Mouse (Mus musculus): Measurements from ENCODE around the gene Bend6. TPM values are rescaled to one million over a fixed set of nuclear protein-coding genes. Genes with fewer than 3 reads are reported as not detected.

Gene Bend6
- polyA plus RNA-seq, 1 experiment from 2014 or later, result 92.8 TPM

- Histone ChIP-seq H3K9ac (ENCODE audit: low read depth, low read length) (no peak overlapping the region), H3K27ac (ENCODE audit: low read depth, low read length) (no peak overlapping the region), H3K4me3 (ENCODE audit: low read length) (no peak overlapping the region), H3K4me2 (ENCODE audit: low read length) (no peak overlapping the region), H3K27me3 (replicated peaks; ENCODE audit: control insufficient read depth, insufficient read depth, low read length) (no peaks in the 10 kb centered on the region), H3K4me1 (ENCODE audit: control insufficient read depth, insufficient read depth, low read depth, low read length) (no peaks in the 10 kb centered on the region), H3K9me3 (ENCODE audit: control insufficient read depth, low read length) (no peaks in the 10 kb centered on the region), H3K36me3 (ENCODE audit: control insufficient read depth, insufficient read depth, low read length) (no peaks in the 10 kb centered on the region)
- no peak for ATAC-seq
- 92% methylated on average over 8 of the region's 8 CpGs for WGBS
Measured at GRCm38 (mm10) chr1:33942638-33943037, 35.0 kb upstream of the Bend6 start.

- Histone ChIP-seq H3K4me1 (ENCODE audit: control insufficient read depth, insufficient read depth, low read depth, low read length) (no peaks in the 10 kb centered on the region), H3K27ac (ENCODE audit: low read depth, low read length) (no peak overlapping the region), H3K9ac (ENCODE audit: low read depth, low read length) (no peak overlapping the region), H3K9me3 (ENCODE audit: control insufficient read depth, low read length) (no peaks in the 10 kb centered on the region), H3K4me2 (ENCODE audit: low read length) (no peak overlapping the region), H3K4me3 (ENCODE audit: low read length) (no peak overlapping the region), H3K36me3 (ENCODE audit: control insufficient read depth, insufficient read depth, low read length) (no peaks in the 10 kb centered on the region), H3K27me3 (replicated peaks; ENCODE audit: control insufficient read depth, insufficient read depth, low read length) (no peaks in the 10 kb centered on the region)
- WGBS, result 76% methylated on average over 11 of the region's 11 CpGs
- ATAC-seq, result no peak
Measured at GRCm38 (mm10) chr1:33940364-33940928, 32.8 kb upstream of the Bend6 start.

- no peak overlapping the region for H3K4me3 ChIP-seq (ENCODE audit: low read length)
- WGBS, result 82% methylated on average over 5 of the region's 5 CpGs
- H3K36me3 ChIP-seq (ENCODE audit: control insufficient read depth, insufficient read depth, low read length), result no peaks in the 10 kb centered on the region
- no peak overlapping the region for H3K4me2 ChIP-seq (ENCODE audit: low read length)
- H3K9me3 ChIP-seq (ENCODE audit: control insufficient read depth, low read length), result no peaks in the 10 kb centered on the region
- no peaks in the 10 kb centered on the region for H3K4me1 ChIP-seq (ENCODE audit: control insufficient read depth, insufficient read depth, low read depth, low read length)
- no peak overlapping the region for H3K27ac ChIP-seq (ENCODE audit: low read depth, low read length)
- no peak overlapping the region for H3K9ac ChIP-seq (ENCODE audit: low read depth, low read length)
- H3K27me3 ChIP-seq (replicated peaks; ENCODE audit: control insufficient read depth, insufficient read depth, low read length), result no peaks in the 10 kb centered on the region
- no peak for ATAC-seq
Measured at GRCm38 (mm10) chr1:33939828-33940227, 32.2 kb upstream of the Bend6 start.

GRCm38 (mm10) chr1:33935946-33936345 is 28.3 kb upstream of the Bend6 start:
- Histone ChIP-seq H3K27ac (ENCODE audit: low read depth, low read length) (no peak overlapping the region), H3K4me3 (ENCODE audit: low read length) (no peak overlapping the region), H3K27me3 (replicated peaks; ENCODE audit: control insufficient read depth, insufficient read depth, low read length) (no peaks in the 10 kb centered on the region), H3K4me1 (ENCODE audit: control insufficient read depth, insufficient read depth, low read depth, low read length) (no peaks in the 10 kb centered on the region), H3K36me3 (ENCODE audit: control insufficient read depth, insufficient read depth, low read length) (no peaks in the 10 kb centered on the region), H3K9me3 (ENCODE audit: control insufficient read depth, low read length) (no peaks in the 10 kb centered on the region), H3K9ac (ENCODE audit: low read depth, low read length) (no peak overlapping the region), H3K4me2 (ENCODE audit: low read length) (no peak overlapping the region)
- 82% methylated on average over 3 of the region's 3 CpGs for WGBS
- no peak for ATAC-seq

- Histone ChIP-seq H3K27ac (ENCODE audit: low read depth, low read length) (no peak overlapping the region), H3K27me3 (replicated peaks; ENCODE audit: control insufficient read depth, insufficient read depth, low read length) (no peaks in the 10 kb centered on the region), H3K4me2 (ENCODE audit: low read length) (no peak overlapping the region; the same call in 1 of the 2 replicates), H3K4me3 (ENCODE audit: low read length) (no peak overlapping the region), H3K9me3 (ENCODE audit: control insufficient read depth, low read length) (no peaks in the 10 kb centered on the region), H3K36me3 (ENCODE audit: control insufficient read depth, insufficient read depth, low read length) (no peaks in the 10 kb centered on the region; the same call in 1 of the 2 replicates), H3K4me1 (ENCODE audit: control insufficient read depth, insufficient read depth, low read depth, low read length) (no peaks in the 10 kb centered on the region), H3K9ac (ENCODE audit: low read depth, low read length) (no peak overlapping the region)
- 47% methylated on average over 14 of the region's 14 CpGs for WGBS
- ATAC-seq, result peak; percentile 65; the same call in 1 of the 2 replicates
Measured at GRCm38 (mm10) chr1:33932845-33933499, 25.4 kb upstream of the Bend6 start.

- no peak overlapping the region for H3K9ac ChIP-seq (ENCODE audit: low read depth, low read length)
- no peaks in the 10 kb centered on the region for H3K4me1 ChIP-seq (ENCODE audit: control insufficient read depth, insufficient read depth, low read depth, low read length)
- no peak overlapping the region for H3K4me3 ChIP-seq (ENCODE audit: low read length)
- 69% methylated on average over 3 of the region's 3 CpGs for WGBS
- H3K9me3 ChIP-seq (ENCODE audit: control insufficient read depth, low read length), result no peaks in the 10 kb centered on the region
- H3K27me3 ChIP-seq (replicated peaks; ENCODE audit: control insufficient read depth, insufficient read depth, low read length), result no peaks in the 10 kb centered on the region
- H3K27ac ChIP-seq (ENCODE audit: low read depth, low read length), result no peak overlapping the region
- ATAC-seq, result no peak
- no peaks in the 10 kb centered on the region; the same call in 1 of the 2 replicates for H3K36me3 ChIP-seq (ENCODE audit: control insufficient read depth, insufficient read depth, low read length)
- no peak overlapping the region for H3K4me2 ChIP-seq (ENCODE audit: low read length)
Measured at GRCm38 (mm10) chr1:33932196-33932595, 24.6 kb upstream of the Bend6 start.

GRCm38 (mm10) chr1:33931791-33932190 is 24.2 kb upstream of the Bend6 start:
- no peak overlapping the region for H3K4me2 ChIP-seq (ENCODE audit: low read length)
- H3K27me3 ChIP-seq (replicated peaks; ENCODE audit: control insufficient read depth, insufficient read depth, low read length), result no peaks in the 10 kb centered on the region
- H3K4me1 ChIP-seq (ENCODE audit: control insufficient read depth, insufficient read depth, low read depth, low read length), result no peaks in the 10 kb centered on the region
- H3K9me3 ChIP-seq (ENCODE audit: control insufficient read depth, low read length), result no peaks in the 10 kb centered on the region
- H3K9ac ChIP-seq (ENCODE audit: low read depth, low read length), result no peak overlapping the region
- ATAC-seq, result no peak
- H3K27ac ChIP-seq (ENCODE audit: low read depth, low read length), result no peak overlapping the region
- no peaks in the 10 kb centered on the region; the same call in 1 of the 2 replicates for H3K36me3 ChIP-seq (ENCODE audit: control insufficient read depth, insufficient read depth, low read length)
- 37% methylated on average over 8 of the region's 8 CpGs for WGBS
- H3K4me3 ChIP-seq (ENCODE audit: low read length), result no peak overlapping the region

- Histone ChIP-seq H3K4me2 (ENCODE audit: low read length) (no peak overlapping the region), H3K9ac (ENCODE audit: low read depth, low read length) (no peak overlapping the region), H3K9me3 (ENCODE audit: control insufficient read depth, low read length) (no peaks in the 10 kb centered on the region), H3K27ac (ENCODE audit: low read depth, low read length) (no peak overlapping the region), H3K4me1 (ENCODE audit: control insufficient read depth, insufficient read depth, low read depth, low read length) (no peaks in the 10 kb centered on the region), H3K27me3 (replicated peaks; ENCODE audit: control insufficient read depth, insufficient read depth, low read length) (no peaks in the 10 kb centered on the region), H3K36me3 (ENCODE audit: control insufficient read depth, insufficient read depth, low read length) (no peaks in the 10 kb centered on the region; the same call in 1 of the 2 replicates), H3K4me3 (ENCODE audit: low read length) (no peak overlapping the region)
- WGBS, result 94% methylated on average over 7 of the region's 7 CpGs
- ATAC-seq, result no peak
Measured at GRCm38 (mm10) chr1:33927466-33927865, 19.9 kb upstream of the Bend6 start.

- Histone ChIP-seq H3K4me3 (ENCODE audit: low read length) (no peak overlapping the region), H3K27me3 (replicated peaks; ENCODE audit: control insufficient read depth, insufficient read depth, low read length) (no peaks in the 10 kb centered on the region), H3K9me3 (ENCODE audit: control insufficient read depth, low read length) (no peaks in the 10 kb centered on the region), H3K36me3 (ENCODE audit: control insufficient read depth, insufficient read depth, low read length) (no peaks in the 10 kb centered on the region; the same call in 1 of the 2 replicates), H3K4me1 (ENCODE audit: control insufficient read depth, insufficient read depth, low read depth, low read length) (no peaks in the 10 kb centered on the region), H3K4me2 (ENCODE audit: low read length) (no peak overlapping the region), H3K9ac (ENCODE audit: low read depth, low read length) (no peak overlapping the region), H3K27ac (ENCODE audit: low read depth, low read length) (no peak overlapping the region)
- 75% methylated on average over 3 of the region's 3 CpGs for WGBS
- ATAC-seq, result no peak
Measured at GRCm38 (mm10) chr1:33925283-33925682, 17.7 kb upstream of the Bend6 start.

Measured in hindbrain, embryonic 16.5 days (tissue).